Mouse (Mus musculus) heart, postnatal 14 days (tissue): ENCODE measurements around the gene Bhlhb9. TPM values are rescaled to one million over a fixed set of nuclear protein-coding genes. Genes with fewer than 3 reads are reported as not detected.

ENCODE experiments used
- DNase-seq, 2 experiments: peaks; one replicate each; pipeline ENCODE4 v3.0.0; 2021 to 2022
- intact Hi-C: fragments of 180-260 bp; cut with DNase I; formaldehyde crosslinking; loops from one replicate; pipeline ENCODE4 v1.15.1; 2025
- microRNA-seq, 2 experiments: library from miRNA; unstranded; fragments of <30 nt; microRNA quantifications; one replicate each; pipeline ENCODE4 v1.2.0; 2021 to 2022
- total RNA-seq, 2 experiments: library from RNA; stranded (reverse); gene quantifications; 2 replicates each; pipeline ENCODE4 v1.2.3; 2021

The Bhlhb9 gene
- total RNA-seq, 2 experiments from 2014 or later: 16.1 to 26.6 TPM

GRCm38 (mm10) chrX:135879626-135880025 lies 82.2 kb downstream of the Bhlhb9 start:
- intact Hi-C loops: no loop called here
- no peak for DNase-seq

- intact Hi-C loops: no loop called here
- peak; percentile 55 to 63 for DNase-seq
Measured at GRCm38 (mm10) chrX:135885411-135886233, 88.2 kb downstream of the Bhlhb9 start.

DNA sequence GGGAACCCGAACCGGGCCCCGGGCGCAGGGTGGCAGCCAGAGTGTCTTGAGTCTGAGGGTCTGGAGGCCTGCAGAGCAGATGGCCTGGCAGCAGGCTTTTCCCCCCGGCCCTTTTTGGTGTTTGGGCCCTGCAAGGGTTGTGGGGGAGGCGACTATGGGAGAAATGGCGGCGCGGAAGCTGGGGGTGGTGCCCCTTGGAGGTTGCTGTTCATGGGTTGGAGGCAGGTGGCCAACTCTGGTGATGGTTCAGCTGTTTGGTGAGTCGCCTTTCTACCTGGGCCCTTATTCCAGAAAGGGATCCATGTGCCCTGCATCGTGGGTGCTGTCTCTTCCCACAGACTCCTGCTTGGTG lies 88.8 kb downstream of the Bhlhb9 start:
- DNase-seq: peak in 1 of 2 experiments; percentile 25
- intact Hi-C loops: no loop called here

DNA sequence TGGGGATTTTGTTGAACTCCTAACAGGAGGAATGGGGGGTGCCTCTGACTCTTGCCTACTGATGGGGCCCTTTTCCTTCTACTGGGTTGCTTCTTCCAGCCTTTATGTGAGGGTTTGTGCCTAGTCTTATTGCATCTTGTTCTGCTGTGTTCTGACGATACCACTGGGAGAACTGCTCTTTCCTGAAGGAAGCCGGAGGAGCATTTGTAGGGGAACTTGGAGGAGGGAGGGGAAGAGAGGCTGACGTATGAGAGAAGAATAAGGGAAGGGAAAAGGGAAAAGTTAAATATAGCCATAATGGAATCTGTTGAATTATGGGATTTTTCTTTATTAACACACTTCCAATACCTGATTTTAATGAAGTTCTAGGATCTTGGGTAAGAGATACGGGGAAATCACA lies 119.2 kb downstream of the Bhlhb9 start:
- intact Hi-C loops: no loop called here
- no peak for DNase-seq

- intact Hi-C loops: no loop called here
Measured at GRCm38 (mm10) chrX:135917116-135917515, 119.7 kb downstream of the Bhlhb9 start.

DNA sequence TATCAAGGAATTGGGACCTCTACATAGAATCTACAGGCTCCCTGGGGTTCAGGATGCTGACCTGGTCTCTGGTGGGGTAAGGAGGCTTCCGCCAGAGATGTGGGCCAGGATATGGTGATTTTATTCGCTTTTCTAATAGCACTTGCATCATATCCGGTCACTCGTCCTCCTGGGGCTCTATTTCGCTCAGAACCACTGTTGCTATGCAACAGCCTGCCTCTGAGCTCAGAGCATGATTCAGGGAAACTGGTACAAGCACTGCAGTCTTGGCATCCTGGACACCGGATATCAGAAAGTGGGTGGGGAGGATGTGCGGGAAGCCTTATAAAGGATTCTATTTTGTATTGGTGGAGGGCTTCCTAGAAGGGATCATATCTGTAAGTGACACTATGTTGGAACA lies 124.8 kb downstream of the Bhlhb9 start:
- intact Hi-C loops: no loop called here
- no peak for DNase-seq

More at GRCm38 (mm10) chrX:135917116-135917515, 119.7 kb downstream of the Bhlhb9 start:
- DNase-seq: no peak

- intact Hi-C loops: no loop called here
- no peak for DNase-seq
Measured at GRCm38 (mm10) chrX:135925911-135926310, 128.5 kb downstream of the Bhlhb9 start.

DNA sequence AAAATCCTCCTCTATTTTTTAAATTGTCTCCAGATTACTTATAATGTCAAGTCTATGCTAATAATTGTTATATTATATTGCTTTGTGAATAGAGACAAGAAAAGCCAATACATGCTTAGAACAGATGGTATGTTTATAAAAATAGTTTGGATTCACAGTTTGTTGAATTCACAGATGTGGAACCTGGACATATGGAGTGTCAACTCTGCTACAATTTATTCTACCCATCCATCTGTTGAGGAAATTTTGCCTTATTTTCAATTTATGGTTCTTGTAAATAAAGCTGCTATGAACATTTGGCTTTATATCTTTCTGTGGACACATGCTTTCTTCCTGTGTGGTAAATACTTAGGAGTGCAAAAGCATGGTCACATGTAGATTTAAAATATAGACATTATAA lies 131.2 kb downstream of the Bhlhb9 start:
- intact Hi-C loops: no loop called here
- DNase-seq: no peak

- intact Hi-C loops: no loop called here
- DNase-seq: no peak
Measured at GRCm38 (mm10) chrX:135936452-135936851, 139.1 kb downstream of the Bhlhb9 start.

Small RNA genes lying within 50 kb of the gene (microRNA-seq; reads per million reads assigned to microRNA genes)
- 0 reads per million in 2 experiments for gene Mir1970

Other genes starting within 250 kb of the Bhlhb9 start
- gene Nxf7, start 198.8 kb upstream of the Bhlhb9 start, total RNA-seq: under 1 TPM in 1 of 2 experiments, not detected in 1; 0.10 TPM
- gene Prame, start 169.9 kb upstream of the Bhlhb9 start, total RNA-seq: not detected
- gene Tcp11x2, start 103.8 kb upstream of the Bhlhb9 start, total RNA-seq: not detected
- gene Tmsb15a, start 72.3 kb upstream of the Bhlhb9 start, total RNA-seq: not detected
- 1 to 10 TPM; 6.4 to 6.5 TPM for gene Armcx5, start 54.9 kb upstream of the Bhlhb9 start, total RNA-seq
- gene Gprasp1, start 54.9 kb upstream of the Bhlhb9 start, total RNA-seq: 10 to 100 TPM; 17.8 to 21.5 TPM
- 1 to 10 TPM; 2.9 TPM for gene Gprasp2, start 41.4 kb downstream of the Bhlhb9 start, total RNA-seq
- 1 to 10 TPM; 3.1 to 5.2 TPM for gene Arxes2, start 196.2 kb downstream of the Bhlhb9 start, total RNA-seq
- 1 to 10 TPM; 1.3 to 1.6 TPM for gene Arxes1, start 235.8 kb downstream of the Bhlhb9 start, total RNA-seq